Mouse (Mus musculus) bone marrow macrophage, adult 2 months (primary cell): ENCODE data around the gene Rad18. TPM values are rescaled to one million over a fixed set of nuclear protein-coding genes. Genes with fewer than 3 reads are reported as not detected.

ENCODE experiments used
- H3K27ac ChIP-seq: 2 replicates; pipeline ENCODE4 v1.5.1; 2012; ENCODE audit warnings: low read depth, low read length; ENCODE audit not compliant: insufficient read depth
- H3K4me1 ChIP-seq: 2 replicates; pipeline ENCODE4 v1.6.1; 2012; ENCODE audit warnings: low read length; ENCODE audit not compliant: control insufficient read depth, insufficient read depth
- H3K4me3 ChIP-seq: 2 replicates; pipeline ENCODE4 v1.5.1; 2012; ENCODE audit warnings: mild to moderate bottlenecking, low read length, moderate library complexity; ENCODE audit not compliant: insufficient read depth
- CTCF ChIP-seq: IDR thresholded peaks from 2 replicates; pipeline ENCODE4 v1.5.1; 2012; ENCODE audit warnings: low read depth, mild to moderate bottlenecking, low read length, moderate library complexity
- POLR2A ChIP-seq: IDR thresholded peaks from 2 replicates; pipeline ENCODE4 v1.6.1; 2012; ENCODE audit warnings: mild to moderate bottlenecking, low read depth, low read length, borderline replicate concordance
- polyA plus RNA-seq: library from polyadenylated mRNA; stranded (reverse); fragments of >200 nt; gene quantifications from 2 replicates; pipeline ENCODE4 v1.2.4, GENCODE M21; 2012; ENCODE audit not compliant: missing spikeins, insufficient read depth, insufficient read length

Rad18 gene
- polyA plus RNA-seq, 1 experiment = 14.8 TPM

DNA sequence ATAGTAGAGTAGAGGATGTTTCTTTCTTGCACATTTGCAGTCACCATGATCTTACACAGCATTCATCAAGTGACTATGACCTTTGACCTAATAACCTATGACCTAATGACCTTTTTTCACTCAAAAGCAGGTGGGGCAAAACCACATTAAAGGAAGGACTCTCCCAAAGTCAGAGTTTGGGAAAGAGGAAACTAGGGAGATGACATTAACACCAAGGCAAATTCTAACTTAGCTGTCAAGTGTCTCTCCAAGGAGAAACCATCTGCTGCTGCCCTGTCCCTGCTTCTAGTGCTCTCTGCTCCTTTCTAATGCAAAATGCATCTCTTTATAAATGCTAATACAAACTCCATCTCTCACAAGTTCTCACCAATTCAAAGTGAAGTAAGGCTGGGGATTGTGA lies 92.6 kb downstream of the Rad18 start:
- Histone ChIP-seq H3K4me3 (no peak overlapping the region), H3K27ac (no peak overlapping the region), H3K4me1 (no peaks in the 10 kb centered on the region)
- TF ChIP-seq CTCF (no peak), POLR2A (no peak)

DNA sequence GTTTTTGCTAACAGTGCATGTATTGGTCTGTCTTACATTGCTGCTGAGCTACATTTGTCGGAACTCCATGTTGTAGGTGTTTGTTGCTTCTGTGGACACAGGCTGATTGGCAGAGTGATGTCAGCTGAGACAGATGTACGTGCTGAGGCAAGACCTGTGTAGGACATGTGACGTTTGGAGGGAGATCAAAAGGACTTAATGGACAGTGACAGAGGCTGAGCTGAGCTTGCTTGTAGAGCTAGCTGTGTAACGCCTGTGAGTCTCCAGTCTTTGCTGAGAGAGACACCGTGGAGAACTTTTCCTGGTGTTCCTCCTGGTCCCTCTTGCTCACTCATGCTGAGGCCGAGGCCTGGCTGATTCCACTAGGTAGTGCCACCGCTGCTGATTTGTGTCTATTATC lies 101.5 kb downstream of the Rad18 start:
- H3K27ac ChIP-seq = no peak overlapping the region
- TF ChIP-seq CTCF (no peak), POLR2A (no peak)
- no peak overlapping the region for H3K4me3 ChIP-seq
- peaks cover 9% of the 10 kb centered on the region for H3K4me1 ChIP-seq

DNA sequence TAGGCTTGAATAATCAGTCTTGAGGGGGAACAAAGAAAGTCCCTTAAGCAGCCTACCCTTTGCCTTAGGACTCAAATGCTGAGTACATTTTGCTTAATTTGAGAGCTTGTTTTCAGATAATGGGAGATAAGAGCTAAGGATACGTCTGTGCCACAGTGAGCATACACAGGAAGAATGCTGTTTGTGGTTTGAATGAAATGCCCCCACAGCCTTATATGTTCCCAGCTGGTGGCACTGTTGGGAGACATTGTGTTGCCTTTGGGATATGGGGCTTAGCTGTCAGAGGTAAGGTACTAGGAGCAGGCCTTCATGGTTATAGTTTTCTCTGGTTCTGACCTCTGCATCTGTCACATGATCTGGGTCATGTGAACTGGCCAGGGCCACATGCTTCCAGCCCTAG lies 108.6 kb downstream of the Rad18 start:
- no peak overlapping the region for H3K4me3 ChIP-seq

DNA sequence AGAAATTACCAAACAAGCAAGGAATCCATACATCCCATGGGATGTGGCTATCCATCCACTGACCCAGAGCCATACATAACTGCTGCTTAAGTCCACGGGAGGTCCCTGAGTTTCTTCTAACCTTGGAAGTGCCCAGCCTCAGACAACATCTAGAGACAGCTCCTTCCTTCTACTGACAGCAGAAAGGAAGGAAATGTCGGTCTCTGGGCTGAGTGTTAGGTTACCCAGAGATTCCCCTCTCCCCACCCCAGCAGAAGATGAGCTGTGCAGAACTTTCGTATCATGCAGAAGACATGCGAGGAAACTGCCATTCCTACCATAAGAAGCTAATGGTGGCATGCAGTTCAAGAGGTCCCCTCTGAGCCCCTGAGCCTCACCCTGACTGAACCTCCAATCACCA lies 109.5 kb downstream of the Rad18 start:
- H3K27ac ChIP-seq = no peak overlapping the region
- no peak for TF ChIP-seq CTCF
- no peak for TF ChIP-seq POLR2A
- no peak overlapping the region for H3K4me3 ChIP-seq
- 0 out of 2 replicates have a peak, but pooled peaks cover 2% of the 10 kb centered on the region for H3K4me1 ChIP-seq

More for the DNA sequence above, 108.6 kb downstream of the Rad18 start:
- Histone ChIP-seq H3K4me1 (0 out of 2 replicates have a peak, but pooled peaks cover 2% of the 10 kb centered on the region), H3K27ac (no peak overlapping the region)
- TF ChIP-seq POLR2A (no peak), CTCF (no peak)

DNA sequence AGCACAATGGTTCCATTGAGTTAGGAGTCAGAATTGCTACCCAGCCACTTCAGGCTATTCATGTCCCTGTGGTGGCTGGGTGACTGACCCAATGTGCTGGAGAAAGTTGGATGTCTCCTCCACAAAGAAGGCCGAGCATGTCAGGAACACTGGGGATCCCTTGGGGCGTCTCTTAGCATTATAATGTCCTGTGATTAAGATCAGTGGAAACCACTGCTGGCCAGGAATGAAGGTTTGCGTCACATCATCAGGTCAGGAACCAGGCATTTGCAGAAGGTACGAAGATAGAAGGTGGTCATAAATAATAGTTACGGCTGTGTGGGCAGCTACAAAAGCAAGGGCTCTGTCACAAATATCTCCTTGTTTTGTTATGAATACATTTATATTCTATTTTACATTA lies 111.5 kb downstream of the Rad18 start:
- TF ChIP-seq POLR2A (no peak), CTCF (no peak)
- Histone ChIP-seq H3K27ac (no peak overlapping the region), H3K4me3 (no peak overlapping the region), H3K4me1 (peaks cover 9% of the 10 kb centered on the region; the same call in 1 of the 2 replicates)

DNA sequence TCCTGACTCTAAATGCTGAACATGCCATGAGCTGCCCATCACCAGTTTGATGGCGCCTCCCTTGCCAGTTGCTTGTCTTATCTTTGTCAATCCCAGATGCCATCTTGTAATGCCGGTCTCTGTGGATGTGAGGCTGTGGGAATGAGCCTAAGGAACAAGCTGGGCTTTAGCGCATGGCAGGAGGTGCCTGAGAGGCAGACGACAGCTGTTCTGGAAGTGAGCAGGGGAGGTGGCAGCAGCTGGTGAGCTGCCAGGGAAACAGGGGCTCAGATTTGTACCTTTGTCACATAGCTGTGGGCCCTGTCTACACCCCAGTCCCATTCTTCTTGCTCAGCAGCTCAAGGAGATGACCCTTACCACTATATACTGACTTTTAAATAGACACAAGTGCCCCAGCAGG lies 114.5 kb downstream of the Rad18 start:
- Histone ChIP-seq H3K4me3 (no peak overlapping the region), H3K4me1 (peaks cover 27% of the 10 kb centered on the region), H3K27ac (no peak overlapping the region)
- no peak for TF ChIP-seq CTCF

DNA sequence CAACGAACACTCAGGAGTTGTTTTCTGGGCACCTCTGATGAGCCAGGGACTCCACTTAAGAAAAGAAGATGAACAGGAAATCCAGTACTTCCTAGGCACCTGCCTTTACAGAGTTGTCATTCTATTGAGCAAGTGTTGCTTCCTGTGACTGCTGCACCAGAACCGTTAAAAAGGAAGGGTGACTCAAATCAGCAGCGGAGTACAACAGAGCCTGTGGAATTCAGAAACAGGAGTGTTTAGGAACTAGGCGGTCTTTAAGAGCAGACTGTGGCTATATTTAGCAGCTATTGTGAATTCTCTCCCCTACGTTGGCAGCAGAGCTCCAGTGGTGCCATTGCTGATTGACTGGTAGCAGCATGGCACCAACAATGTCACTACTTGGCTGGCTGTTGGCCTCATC lies 119.3 kb downstream of the Rad18 start:
- Histone ChIP-seq H3K27ac (peak overlapping the region; percentile 95), H3K4me3 (no peak overlapping the region), H3K4me1 (peaks cover 60% of the 10 kb centered on the region)
- TF ChIP-seq POLR2A = no peak
- no peak for TF ChIP-seq CTCF

DNA sequence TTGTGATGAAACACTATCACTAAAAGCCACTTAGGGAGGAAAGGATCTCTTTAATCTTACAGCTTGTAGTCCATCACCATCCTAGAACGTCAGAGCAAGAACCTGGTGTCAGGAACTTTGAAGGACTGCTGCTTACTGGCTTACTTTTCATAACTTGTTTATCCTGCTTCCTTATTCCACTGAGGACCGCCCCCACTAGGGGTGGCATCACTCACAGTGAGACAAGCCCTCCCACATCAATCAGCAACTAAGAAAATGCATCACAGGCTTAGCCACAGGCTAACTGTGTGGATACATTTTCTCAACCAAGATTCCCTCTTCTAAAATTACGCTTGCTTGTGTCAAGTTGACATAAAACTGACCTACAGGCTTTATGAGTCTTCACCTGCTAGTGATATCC lies 121.9 kb downstream of the Rad18 start:
- TF ChIP-seq POLR2A (no peak), CTCF (no peak)
- peak overlapping the region; percentile 95 for H3K27ac ChIP-seq

DNA sequence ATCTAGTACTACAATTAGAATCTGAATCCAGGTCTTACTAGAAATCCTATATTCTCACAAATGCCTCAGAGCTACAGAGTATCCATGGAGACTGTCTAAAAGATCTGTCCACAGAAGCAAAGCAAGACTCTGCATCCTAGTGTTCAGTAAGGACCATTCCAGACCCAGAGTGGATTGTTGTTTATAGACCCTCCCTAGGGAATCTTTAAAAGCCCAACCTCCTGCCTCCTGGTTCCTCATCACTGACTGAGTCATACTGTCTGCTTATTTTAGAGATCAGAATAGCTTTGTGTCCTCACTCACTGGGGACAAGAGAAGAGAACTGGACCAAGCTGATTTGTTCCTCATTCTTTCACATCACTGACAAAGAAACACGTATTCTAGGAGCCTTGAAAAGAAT lies 126.1 kb downstream of the Rad18 start:
- Histone ChIP-seq H3K4me1 (peaks cover 26% of the 10 kb centered on the region), H3K27ac (no peak overlapping the region), H3K4me3 (no peak overlapping the region)
- TF ChIP-seq POLR2A = no peak
- TF ChIP-seq CTCF = no peak

More for the DNA sequence above, 121.9 kb downstream of the Rad18 start:
- H3K4me3 ChIP-seq = no peak overlapping the region
- peaks cover 62% of the 10 kb centered on the region for H3K4me1 ChIP-seq

Other genes with a start within 250 kb of the Rad18 start
- gene Cav3, start 237.2 kb downstream of the Rad18 start, polyA plus RNA-seq = not detected in 2 replicates
- gene Oxtr, start 206.7 kb downstream of the Rad18 start, polyA plus RNA-seq = not detected in 2 replicates